ENCODE assay signal across 30 mouse cellular contexts in the genomic region with DNA sequence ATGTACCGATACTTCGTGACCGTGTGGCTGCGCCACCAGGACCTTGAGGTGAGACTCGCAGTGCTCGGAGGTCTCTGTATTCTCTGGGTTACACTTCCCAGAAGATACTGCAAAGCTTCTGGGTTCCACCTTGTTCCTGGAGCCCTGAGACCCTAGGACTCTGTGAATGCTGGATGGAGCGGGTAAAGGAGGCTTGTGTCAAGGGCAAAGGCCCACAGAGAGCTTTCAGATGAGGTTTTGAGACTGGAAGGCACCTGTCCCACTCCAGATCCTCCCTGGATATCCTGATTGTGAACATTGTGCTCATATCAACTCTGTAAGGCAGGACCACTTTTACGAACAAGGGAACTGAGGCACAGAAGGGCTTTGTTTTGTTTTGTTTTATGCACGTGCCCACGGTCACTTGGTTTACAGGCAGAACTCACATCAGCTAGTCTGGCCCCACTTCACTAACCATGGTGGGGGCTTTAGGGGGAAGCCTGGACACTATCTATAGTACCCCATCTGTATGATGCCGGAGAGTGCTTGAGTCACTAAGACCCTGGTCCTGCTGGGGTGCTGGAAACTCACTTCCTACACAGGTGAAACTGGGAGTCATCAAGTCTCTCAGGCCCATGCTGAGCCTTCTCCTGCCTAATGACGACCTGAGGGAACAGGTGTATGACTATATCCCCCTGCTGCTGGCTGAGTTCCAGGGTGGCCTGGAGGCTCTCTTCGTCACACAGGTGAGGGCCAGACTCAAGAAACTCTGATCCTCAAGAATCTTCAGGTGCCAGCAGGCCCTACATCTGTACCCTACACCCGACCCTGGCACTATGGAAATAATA. TPM values are rescaled to one million over a fixed set of nuclear protein-coding genes. Genes with fewer than 3 reads are reported as not detected.
A peak's percentile ranks its signal among the peaks of the same experiment; 100 is the strongest.
DNase-seq lines count a peak whose midpoint lies in the region; ATAC-seq lines count a peak whose summit lies in the region.
"Had no signal": no experiment of that assay in that cellular context is flagged by ENCODE, and none has a peak within 500 bp of the region (broad histone marks: within the 10 kb centered on the region; RNA-seq: fewer than 3 reads in every experiment).

No protein-coding gene starts in this region.

- H3K9me3 ChIP-seq in kidney, embryonic 14.5 days (ENCODE audit: control insufficient read depth, low read length), result peaks cover 95% of the 10 kb centered on the region
- peaks cover 78% of the 10 kb centered on the region for H3K9me3 ChIP-seq in stomach, embryonic 16.5 days (replicated peaks; ENCODE audit: control insufficient read depth, low read length)

- no peaks in the 10 kb centered on the region for H3K27me3 ChIP-seq in kidney, embryonic 14.5 days (ENCODE audit: control insufficient read depth, insufficient read depth, low read length)
- no peaks in the 10 kb centered on the region for H3K27me3 ChIP-seq in stomach, embryonic 16.5 days (ENCODE audit: control insufficient read depth, insufficient read depth, low read length)
- H3K27me3 ChIP-seq: Patski had no signal

- H3K4me1 ChIP-seq in kidney, embryonic 14.5 days (ENCODE audit: control insufficient read depth, insufficient read depth, low read length), result no peaks in the 10 kb centered on the region
- no peaks in the 10 kb centered on the region for H3K4me1 ChIP-seq in stomach, embryonic 16.5 days (ENCODE audit: control insufficient read depth, insufficient read depth, low read length)
- H3K4me1 ChIP-seq: forebrain, embryonic 10.5 days; limb, embryonic 10.5 days had no signal

- no peak overlapping the region for H3K9ac ChIP-seq in kidney, embryonic 14.5 days (ENCODE audit: low read depth, low read length)
- H3K9ac ChIP-seq in stomach, embryonic 16.5 days (ENCODE audit: low read length), result no peak overlapping the region
- H3K9ac ChIP-seq: liver, postnatal 0 days had no signal

- no peak overlapping the region for H3K27ac ChIP-seq in kidney, embryonic 14.5 days (ENCODE audit: low read depth, low read length)
- no peak overlapping the region for H3K27ac ChIP-seq in stomach, embryonic 16.5 days (ENCODE audit: low read length)
- H3K27ac ChIP-seq: forebrain, embryonic 10.5 days; heart, adult 2 months; layer of hippocampus, adult 2 months; limb, embryonic 10.5 days; macrophage had no signal

- intact Hi-C loops in gastrocnemius, postnatal 36 days (cut with DNase I), result no loop called here

- no peaks in the 10 kb centered on the region for H3K36me3 ChIP-seq in kidney, embryonic 14.5 days (ENCODE audit: control insufficient read depth, insufficient read depth, low read length)
- no peaks in the 10 kb centered on the region for H3K36me3 ChIP-seq in stomach, embryonic 16.5 days (ENCODE audit: control insufficient read depth, insufficient read depth, low read length)
- H3K36me3 ChIP-seq: forebrain, embryonic 10.5 days; G1E; limb, embryonic 10.5 days had no signal

- ATAC-seq in kidney, embryonic 14.5 days (ENCODE audit: low FRiP score, low TSS enrichment), result no peak
- peak; percentile 7; the same call in 1 of the 2 replicates for ATAC-seq in stomach, embryonic 16.5 days (ENCODE audit: insufficient read depth, low FRiP score)
- ATAC-seq: liver, postnatal 0 days; lung, postnatal 0 days; Patski had no signal

- WGBS in kidney, embryonic 14.5 days, result 72% methylated on average over 14 of the region's 14 CpGs
- 68% methylated on average over 14 of the region's 14 CpGs for WGBS in stomach, embryonic 16.5 days

- no peak overlapping the region for H3K4me3 ChIP-seq in kidney, embryonic 14.5 days (ENCODE audit: low read length)
- H3K4me3 ChIP-seq in stomach, embryonic 16.5 days (replicated peaks; ENCODE audit: low read length), result no peak overlapping the region
- H3K4me3 ChIP-seq: forebrain, embryonic 10.5 days; heart, adult 2 months; layer of hippocampus, adult 2 months; limb, embryonic 10.5 days had no signal

- peak; percentile 3 to 39 for DNase-seq in gastrocnemius, postnatal 36 days
- DNase-seq in gastrocnemius, postnatal 25 days, result no peak
- DNase-seq in kidney, adult 18-20 months, result peak; percentile 4
- peak; percentile 25 for DNase-seq in ovary, postnatal 36 days (ENCODE audit: low spot score)
- DNase-seq in ovary, postnatal 10 days (ENCODE audit: low spot score), result no peak
- no peak for DNase-seq in right cerebral cortex, postnatal 36 days (ENCODE audit: low spot score in 2 of 2)
- DNase-seq: adrenal gland, adult 2 months; B cell, adult 2 months; cerebellum, adult 11 months; heart, postnatal 4 days; kidney, adult 2 months; liver; liver, postnatal 0 days; thymus, postnatal 14 days had no signal

- H3K4me2 ChIP-seq in kidney, embryonic 14.5 days (replicated peaks; ENCODE audit: low read depth, low read length), result no peak overlapping the region
- H3K4me2 ChIP-seq in stomach, embryonic 16.5 days (ENCODE audit: low read depth, low read length), result no peak overlapping the region

RNA-seq across cellular contexts. Expression of gene Mroh2a, which starts 6.8 kb away (rescaled TPM):
- total RNA-seq in gastrocnemius, postnatal 36 days (2021), result not detected
- not detected for total RNA-seq in gastrocnemius, postnatal 25 days (2021)
- polyA plus RNA-seq in kidney, embryonic 14.5 days (2014; fragmentation: Nextera tagmentation; extraction: Ambion mirVana), result 1.4 TPM in 2 replicates
- 1.6 and 1.7 TPM in 2 replicates for polyA plus RNA-seq in stomach, embryonic 16.5 days (2015; fragmentation: Nextera tagmentation; extraction: Ambion mirVana)
- polyA plus RNA-seq: G1E had no signal

RNA-seq across cellular contexts. Expression of gene Ugt1a1, which starts 21.9 kb away (rescaled TPM):
- not detected for total RNA-seq in gastrocnemius, postnatal 36 days (2021)
- total RNA-seq in gastrocnemius, postnatal 25 days (2021), result under 1 TPM in 1 of 2 experiments, not detected in 1; 0.13 TPM
- polyA plus RNA-seq in kidney, embryonic 14.5 days (2014; fragmentation: Nextera tagmentation; extraction: Ambion mirVana), result 0.30 and 0.61 TPM in 2 replicates
- 13.6 and 14.1 TPM in 2 replicates for polyA plus RNA-seq in stomach, embryonic 16.5 days (2015; fragmentation: Nextera tagmentation; extraction: Ambion mirVana)
- total RNA-seq: CH12.LX; heart, adult 2 months; heart, postnatal 4 days; layer of hippocampus, adult 2 months; layer of hippocampus, postnatal 25 days had no signal
- polyA plus RNA-seq: embryonic facial prominence, embryonic 11.5 days; G1E; heart, adult 2 months; heart, embryonic 14.5 days; limb, embryonic 10.5 days; macrophage; neural tube, embryonic 11.5 days had no signal

RNA-seq across cellular contexts. Expression of gene Dnajb3, which starts 28.1 kb away (rescaled TPM):
- total RNA-seq in gastrocnemius, postnatal 36 days (2021), result not detected
- total RNA-seq in gastrocnemius, postnatal 25 days (2021), result under 1 TPM in 1 of 2 experiments, not detected in 1; 0.27 TPM
- 9.6 and 12.7 TPM in 2 replicates for polyA plus RNA-seq in kidney, embryonic 14.5 days (2014; fragmentation: Nextera tagmentation; extraction: Ambion mirVana)
- 6.6 and 7.6 TPM in 2 replicates for polyA plus RNA-seq in stomach, embryonic 16.5 days (2015; fragmentation: Nextera tagmentation; extraction: Ambion mirVana)
- total RNA-seq: CH12.LX; monocyte, adult 5-6 weeks had no signal
- polyA plus RNA-seq: G1E, macrophage, Patski had no signal

RNA-seq across cellular contexts. Expression of gene Ugt1a2, which starts 33.2 kb away (rescaled TPM):
- not detected for total RNA-seq in gastrocnemius, postnatal 36 days (2021)
- total RNA-seq in gastrocnemius, postnatal 25 days (2021), result under 1 TPM in 1 of 2 experiments, not detected in 1; 0.27 TPM
- 1.5 and 7.3 TPM in 2 replicates for polyA plus RNA-seq in kidney, embryonic 14.5 days (2014; fragmentation: Nextera tagmentation; extraction: Ambion mirVana)
- 0.25 and 0.43 TPM in 2 replicates for polyA plus RNA-seq in stomach, embryonic 16.5 days (2015; fragmentation: Nextera tagmentation; extraction: Ambion mirVana)
- total RNA-seq: CH12.LX; heart, adult 2 months; heart, postnatal 4 days; layer of hippocampus, adult 2 months; layer of hippocampus, postnatal 25 days had no signal
- polyA plus RNA-seq: adrenal gland, adult 2 months; embryonic facial prominence, embryonic 11.5 days; G1E; heart, adult 2 months; heart, embryonic 14.5 days; limb, embryonic 10.5 days; liver, postnatal 0 days; neural tube, embryonic 11.5 days had no signal

RNA-seq across cellular contexts. Expression of gene Hjurp, which starts 43.8 kb away (rescaled TPM):
- 1 to 10 TPM; 7.3 to 8.1 TPM for total RNA-seq in gastrocnemius, postnatal 36 days (2021)
- total RNA-seq in gastrocnemius, postnatal 25 days (2021), result 1 to 10 TPM; 7.8 to 8.7 TPM
- 98.2 and 175 TPM in 2 replicates for polyA plus RNA-seq in kidney, embryonic 14.5 days (2014; fragmentation: Nextera tagmentation; extraction: Ambion mirVana)
- polyA plus RNA-seq in stomach, embryonic 16.5 days (2015; fragmentation: Nextera tagmentation; extraction: Ambion mirVana), result 169 and 173 TPM in 2 replicates

Comparison
In these comparisons a context has a peak if more than half of its experiments do, and no peak if none do; other contexts are left out.
1. DNase-seq: peak in gastrocnemius, postnatal 36 days (2 of 2), kidney, adult 18-20 months (single experiment) and ovary, postnatal 36 days (single experiment); none in gastrocnemius, postnatal 25 days (single experiment), ovary, postnatal 10 days (single experiment) and right cerebral cortex, postnatal 36 days (0 of 2).